Mouse (Mus musculus) stomach, postnatal 0 days (tissue): ENCODE results near the gene Pon3.

Experiments
- CTCF ChIP-seq: IDR thresholded peaks from 2 replicates; pipeline ENCODE4 v1.5.1; 2016; ENCODE audit warnings: antibody characterized with exemption, low read depth, mild to moderate bottlenecking, moderate library complexity
- EP300 ChIP-seq: optimal IDR thresholded peaks from 2 replicates; pipeline ENCODE3; 2016; ENCODE audit warnings: antibody characterized with exemption

- TF ChIP-seq CTCF (no peak), EP300 (no peak)
These were observed 44.5 kb upstream of the Pon3 start for GRCm38 (mm10) chr6:5300629-5301028.
